Mouse (Mus musculus) lung, postnatal 4 days (tissue): ENCODE data around the gene Syf2.
"Not testable (repeated sequence)": the region's sequence is repeated elsewhere in the genome, so short reads cannot be mapped to it uniquely, and the experiment has no call there.

Experiments used
- DNase-seq, 2 experiments: peaks; one replicate each; pipeline ENCODE4 v3.0.0; 2021

The Syf2 gene

DNA sequence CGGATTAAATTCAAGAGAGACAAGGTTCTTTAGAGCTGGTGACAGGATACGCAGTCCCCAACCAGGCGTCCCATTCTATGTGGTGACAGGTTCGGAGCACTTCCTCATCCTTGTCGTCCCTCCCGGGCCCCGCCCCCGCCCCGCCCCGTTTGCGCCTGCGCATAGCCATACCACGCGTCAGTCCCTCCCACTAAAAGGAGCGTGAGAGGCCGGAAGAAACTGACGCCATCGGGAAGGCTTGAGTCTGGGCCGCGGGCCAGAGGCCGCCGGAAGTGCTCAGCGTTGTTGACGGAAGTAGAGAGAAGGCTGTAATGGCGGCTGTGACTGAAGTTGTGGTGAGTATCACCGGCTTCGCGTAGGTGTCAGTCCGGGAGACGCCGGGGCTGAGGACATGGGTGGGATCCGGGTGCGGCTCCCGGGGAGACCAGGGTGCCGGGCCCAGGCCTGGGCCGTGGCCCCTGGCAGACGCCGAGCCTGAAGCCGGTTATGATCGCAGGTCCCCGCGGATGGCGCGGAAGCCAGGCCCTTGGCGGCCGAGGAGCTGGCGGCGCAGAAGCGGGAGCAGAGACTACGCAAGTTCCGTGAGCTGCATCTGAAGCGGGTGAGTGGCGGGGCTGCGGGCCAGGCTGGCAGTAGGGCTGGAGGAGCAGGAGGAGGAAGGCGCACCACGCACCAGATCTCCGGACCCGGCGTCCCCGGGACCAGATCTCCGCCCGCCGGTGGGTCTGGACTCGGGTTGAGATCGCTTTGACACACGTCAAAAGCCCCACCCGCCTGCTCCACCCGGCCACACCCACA is at the start of gene Syf2:
Syf2 (plus strand) TSS at position 215 of the 798 bp plus-strand sequence.
- DNase-seq: peak; percentile 96 to 97

DNA sequence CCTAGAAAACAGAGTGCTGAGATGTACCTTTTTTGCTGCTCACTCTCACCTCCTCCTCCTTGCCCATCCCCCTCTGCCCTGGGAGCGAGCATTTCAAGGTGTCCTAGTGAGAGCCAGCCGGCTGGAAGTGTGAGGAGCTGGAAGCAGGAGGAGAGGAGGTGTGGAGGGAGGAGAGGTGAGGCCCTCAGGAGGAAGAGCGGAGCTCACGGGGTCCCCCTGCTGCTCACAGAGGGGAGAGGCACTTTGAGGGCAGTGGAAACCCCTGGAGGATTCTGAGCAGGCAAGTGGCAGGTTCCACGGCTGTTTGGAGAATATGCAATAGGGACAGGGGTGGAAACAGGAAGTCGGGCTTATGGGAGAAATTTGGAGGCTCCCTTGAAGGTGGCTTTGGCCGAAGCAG is 47.4 kb upstream of the Syf2 start:
- peak; percentile 47 for DNase-seq

DNA sequence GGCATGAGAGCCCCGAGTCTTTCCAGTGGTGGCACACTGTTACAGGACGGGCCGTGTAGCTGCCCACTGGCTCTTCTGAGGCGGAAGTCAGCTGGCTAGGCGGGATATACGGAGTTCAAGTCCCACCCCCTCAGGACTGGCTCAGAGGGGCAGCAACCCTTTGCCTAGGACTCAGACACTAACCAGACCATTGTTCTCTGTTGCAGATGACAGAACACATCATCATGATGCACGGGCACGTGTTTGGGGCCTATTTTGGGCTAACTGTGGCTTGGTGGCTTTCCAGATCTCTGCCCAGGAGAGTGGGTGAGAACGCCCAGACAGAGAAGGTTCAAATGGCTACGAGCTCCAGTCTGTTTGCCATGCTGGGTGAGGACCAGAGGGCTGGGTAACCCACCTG is 46.9 kb upstream of the Syf2 start:
- DNase-seq: no peak

DNA sequence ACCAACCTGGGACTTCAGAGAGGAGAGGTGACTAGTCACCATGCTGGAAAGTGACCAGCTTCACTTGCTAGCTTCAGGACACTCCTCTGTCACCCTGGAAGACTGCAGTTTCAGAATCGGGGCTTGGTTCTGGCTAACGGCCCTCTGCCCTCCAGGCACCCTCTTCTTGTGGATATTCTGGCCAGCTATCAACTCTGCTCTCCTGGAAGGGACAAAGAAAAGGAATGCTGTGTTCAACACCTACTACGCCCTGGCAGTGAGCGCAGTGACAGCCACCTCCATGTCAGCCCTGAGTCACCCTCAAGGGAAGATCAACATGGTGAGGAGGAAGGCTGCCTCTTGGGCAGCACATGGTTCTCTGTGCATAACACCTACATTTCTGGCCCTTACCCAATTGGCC is 46.3 kb upstream of the Syf2 start:
- DNase-seq: no peak

DNA sequence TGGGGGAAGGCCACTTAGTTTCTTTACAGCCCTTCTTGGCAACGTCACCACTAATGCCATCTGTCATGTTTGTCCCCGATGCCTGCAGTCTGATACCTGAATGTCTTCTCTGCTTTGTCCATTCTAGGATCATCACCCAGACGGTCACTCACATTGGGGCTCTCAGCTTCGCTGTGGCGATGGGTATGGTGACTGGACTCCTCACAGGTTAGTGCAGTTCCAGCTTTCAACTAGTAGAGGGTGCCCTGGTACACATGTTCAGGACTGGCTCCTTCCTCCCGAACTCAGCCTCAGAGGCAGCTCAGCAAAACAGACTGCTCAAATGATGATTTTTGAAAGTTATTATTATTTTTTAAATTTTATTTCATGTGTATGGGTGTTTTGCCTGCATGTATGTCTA is 38.6 kb upstream of the Syf2 start:
- peak; percentile 42 to 72 for DNase-seq

DNA sequence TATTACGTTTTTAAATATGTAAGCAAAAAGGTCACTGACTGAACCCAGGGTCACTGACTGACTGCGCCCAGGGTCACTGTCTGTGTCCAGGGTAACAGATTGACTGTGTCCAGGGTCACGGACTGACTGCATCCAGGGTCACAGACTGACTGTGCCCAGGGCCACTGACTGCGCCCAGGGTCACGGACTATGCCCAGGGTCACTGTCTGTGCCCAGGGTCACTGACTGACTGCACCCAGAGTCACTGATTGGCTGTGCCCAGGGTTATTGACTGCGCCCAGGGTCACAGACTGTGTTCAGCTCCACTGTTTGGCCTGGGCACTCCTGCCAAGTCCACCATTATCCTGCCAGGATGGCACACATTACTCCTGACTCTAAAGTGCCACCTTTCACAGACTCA is 33.4 kb upstream of the Syf2 start:
- no peak for DNase-seq

DNA sequence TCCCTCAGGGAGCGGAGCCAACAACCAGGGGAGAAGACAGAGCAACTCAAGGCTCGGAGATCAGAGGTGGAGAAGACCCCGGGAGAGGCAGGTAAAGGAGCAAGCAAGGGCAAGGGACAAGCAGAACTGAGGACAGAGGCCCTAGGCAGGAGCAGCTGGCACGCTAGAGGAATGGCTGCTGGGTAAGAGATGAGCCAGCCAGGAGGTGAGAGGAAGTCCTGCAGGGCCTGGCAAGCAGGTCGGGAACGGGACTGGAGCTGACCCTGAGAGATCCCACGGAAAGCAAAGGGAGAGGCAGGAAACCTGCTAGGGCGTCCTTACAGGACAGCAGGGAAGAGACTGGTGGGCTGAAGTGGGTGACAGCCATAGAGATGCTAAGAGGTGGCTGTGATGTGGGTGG is 29.6 kb upstream of the Syf2 start:
- no peak for DNase-seq

DNA sequence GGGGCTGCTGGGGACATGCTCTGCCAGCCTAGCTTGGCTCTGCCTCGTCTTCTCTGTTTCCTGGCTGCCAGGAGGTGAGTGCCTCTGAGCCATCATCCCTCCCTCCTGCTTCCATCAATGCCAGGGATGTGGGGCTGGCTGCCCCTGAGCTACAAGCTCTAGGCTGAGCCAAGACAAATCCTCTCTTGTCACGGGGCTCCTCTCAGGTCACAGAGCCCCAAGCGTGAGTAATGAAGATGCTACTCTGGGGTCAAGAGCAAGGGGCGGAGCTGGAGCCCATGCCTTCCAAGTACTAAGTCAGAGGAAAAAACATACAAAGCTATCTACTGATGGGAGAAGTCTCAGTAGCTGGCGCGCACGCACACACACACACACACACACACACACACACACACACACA is 27.7 kb upstream of the Syf2 start:
- no peak for DNase-seq

DNA sequence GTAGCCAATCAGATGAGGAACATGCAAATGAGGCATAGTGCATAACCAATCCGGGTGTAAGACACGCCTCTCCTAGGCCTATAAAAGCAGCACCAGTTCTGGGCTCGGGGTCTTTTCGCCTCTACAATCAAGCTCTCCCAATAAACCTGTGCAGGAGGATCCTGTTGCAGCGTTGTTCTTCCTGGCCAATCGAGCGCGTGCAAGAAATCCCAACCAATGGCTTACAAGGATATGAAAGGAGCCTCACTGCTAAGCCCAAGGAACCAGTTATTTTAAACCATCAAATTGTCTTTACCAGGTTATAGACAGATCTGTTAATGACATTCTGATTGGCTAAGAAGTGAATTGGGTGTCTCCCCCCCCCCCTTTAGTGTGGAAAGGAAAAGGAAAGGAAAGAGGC is 19.3 kb upstream of the Syf2 start:
- DNase-seq: not testable (repeated sequence)

DNA sequence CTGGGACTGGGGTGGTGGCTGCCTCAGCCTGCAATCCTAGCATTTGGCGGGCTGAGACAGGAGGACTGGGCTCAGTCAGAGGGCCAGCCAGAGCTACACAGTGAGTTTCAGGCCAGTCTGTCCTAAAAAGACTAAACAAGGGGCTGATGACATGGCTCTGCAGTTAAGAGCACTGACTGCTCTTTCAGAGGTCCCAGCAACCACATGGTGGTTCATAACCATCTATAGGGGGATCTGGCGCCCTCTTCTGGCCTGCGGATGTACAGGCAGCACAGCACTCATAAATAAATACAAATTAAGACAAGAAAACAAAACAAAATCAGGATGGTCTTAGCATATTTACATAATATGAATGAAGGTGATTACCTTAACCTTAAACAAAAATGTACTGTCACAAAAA is 17.3 kb upstream of the Syf2 start:
- DNase-seq: peak; percentile 63 to 80

DNA sequence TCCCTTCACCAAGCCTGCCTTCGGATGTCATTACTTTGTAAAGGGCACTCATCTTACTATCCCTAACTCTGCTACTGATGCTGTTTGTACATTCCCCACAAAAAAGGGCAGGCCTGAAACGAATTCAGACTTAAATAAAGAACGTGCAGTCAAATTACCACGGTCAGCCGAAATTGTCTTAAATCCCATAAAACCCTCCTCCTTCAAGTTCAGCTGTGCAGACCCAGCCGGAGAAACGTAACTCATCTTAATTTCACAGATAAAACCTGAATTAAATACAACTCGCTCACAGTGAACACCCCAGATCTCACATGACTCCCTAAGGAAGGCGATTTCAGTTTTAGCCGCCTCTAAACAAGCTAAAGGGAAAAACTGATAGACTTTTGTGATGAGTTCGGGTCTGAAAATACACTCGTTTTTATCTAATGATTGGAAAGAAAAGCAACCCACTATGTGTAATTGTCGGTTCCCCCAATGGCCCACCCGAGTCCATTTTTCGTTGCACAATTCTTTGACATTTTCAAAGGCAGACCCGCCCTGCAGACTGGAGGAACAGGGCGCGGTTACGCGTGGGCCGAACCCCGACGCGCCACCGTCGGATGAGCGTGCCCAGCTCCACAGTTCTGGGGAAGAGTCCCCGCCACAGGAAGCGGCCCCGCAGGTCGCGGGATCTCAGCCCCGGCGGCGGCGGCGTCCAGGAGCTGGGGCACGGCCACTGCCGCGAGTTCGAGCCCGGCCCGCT is 16.4 kb upstream of the Syf2 start:
- DNase-seq: no peak

DNA sequence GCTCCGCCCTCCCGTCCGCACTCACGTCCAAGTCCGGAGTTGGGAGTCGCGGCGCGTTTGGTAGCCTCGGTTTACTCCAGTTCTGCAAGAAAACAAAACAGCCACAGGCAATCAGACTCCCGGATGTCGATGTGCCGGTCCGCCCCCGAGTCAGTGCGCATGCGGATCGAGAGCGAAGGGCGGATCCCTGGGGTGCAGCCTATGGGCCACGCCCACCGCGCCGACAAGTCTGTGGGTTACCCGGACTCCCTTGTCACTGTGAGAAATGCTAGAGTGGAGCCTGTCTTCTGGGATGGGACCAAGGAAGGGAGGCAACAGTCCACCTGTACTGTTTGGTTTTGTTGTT is 15.9 kb upstream of the Syf2 start, which contains the start of gene Tmem50a:
Tmem50a (minus strand) TSS at position 161 of the 346 bp plus-strand sequence.
- peak; percentile 97 for DNase-seq

DNA sequence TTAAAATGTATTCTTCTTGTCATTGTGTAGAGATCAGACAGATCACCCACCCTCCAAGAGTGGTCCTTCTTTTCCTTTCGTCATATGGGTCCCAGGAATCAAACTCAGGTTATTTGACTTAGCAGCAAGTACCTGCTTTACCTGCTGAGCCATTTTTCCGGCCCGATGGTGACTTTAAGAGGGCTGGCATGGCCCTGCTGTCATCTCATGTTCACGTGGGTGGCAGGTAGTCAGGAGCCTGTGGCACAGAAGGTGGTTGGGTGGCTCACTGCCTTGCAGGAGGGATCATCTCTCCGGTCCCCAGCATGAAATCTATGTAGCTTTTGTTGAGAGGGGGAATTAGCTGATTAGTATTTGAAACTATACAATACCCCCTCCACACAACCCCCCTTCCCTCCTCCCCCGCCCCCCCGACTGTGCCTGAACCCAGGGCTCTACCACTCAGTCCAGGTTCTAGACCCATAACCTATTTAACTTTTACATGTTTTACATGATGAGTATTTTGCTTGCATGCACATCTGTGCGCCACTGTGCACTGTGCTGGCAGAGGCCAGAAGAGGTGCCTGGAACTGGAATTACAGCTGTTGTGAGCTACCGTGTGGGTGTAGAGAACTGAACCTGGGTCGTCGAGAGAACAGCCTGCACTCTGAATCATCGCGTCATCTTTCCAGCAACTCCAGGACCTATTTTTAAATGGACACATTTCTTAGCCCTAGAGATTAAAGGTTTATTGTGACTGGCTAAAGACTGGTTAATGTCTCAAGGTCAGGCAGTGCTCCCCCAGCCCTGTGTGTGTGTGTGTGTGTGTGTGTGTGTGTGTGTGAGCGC is 15.3 kb upstream of the Syf2 start:
- no peak for DNase-seq

DNA sequence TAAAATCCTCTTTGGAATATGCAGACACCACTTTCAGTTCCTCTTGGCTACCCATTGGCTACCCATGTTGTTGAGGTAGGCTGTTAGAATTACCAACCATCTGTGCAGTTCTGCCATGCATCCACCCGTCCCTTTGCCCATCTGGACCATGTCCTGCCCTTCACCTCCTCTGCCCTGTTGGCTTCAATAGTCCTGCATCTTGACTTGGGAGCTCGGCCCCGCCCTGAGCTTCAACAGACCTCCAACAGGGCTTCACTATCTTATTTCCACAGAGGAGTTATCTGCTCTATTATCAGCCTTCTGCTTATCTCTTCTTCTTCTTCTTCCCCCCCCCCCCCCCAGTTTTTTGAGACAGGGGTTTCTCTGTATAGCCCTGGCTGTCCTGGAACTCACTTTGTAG is 13.5 kb upstream of the Syf2 start:
- DNase-seq: no peak

DNA sequence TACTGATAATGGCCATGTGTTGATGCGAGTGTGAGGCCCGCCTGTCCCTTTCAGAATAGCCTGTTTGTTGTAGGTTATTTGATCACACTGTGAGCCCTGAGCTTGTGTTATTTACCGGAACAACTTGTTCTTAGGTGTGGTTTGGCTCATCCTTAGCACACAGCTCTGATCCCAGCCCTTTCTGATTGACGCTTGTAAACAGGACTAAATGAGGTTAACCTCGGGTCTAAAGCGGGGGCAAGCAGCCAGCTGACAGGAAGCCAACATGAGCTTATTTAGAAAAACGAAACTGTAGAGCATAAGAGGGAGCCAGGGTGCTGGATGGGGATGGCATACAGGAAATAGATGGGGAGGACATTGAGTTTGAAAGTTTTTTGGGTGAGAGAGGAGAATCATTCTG is 12.3 kb upstream of the Syf2 start:
- DNase-seq: peak; percentile 70 to 81

DNA sequence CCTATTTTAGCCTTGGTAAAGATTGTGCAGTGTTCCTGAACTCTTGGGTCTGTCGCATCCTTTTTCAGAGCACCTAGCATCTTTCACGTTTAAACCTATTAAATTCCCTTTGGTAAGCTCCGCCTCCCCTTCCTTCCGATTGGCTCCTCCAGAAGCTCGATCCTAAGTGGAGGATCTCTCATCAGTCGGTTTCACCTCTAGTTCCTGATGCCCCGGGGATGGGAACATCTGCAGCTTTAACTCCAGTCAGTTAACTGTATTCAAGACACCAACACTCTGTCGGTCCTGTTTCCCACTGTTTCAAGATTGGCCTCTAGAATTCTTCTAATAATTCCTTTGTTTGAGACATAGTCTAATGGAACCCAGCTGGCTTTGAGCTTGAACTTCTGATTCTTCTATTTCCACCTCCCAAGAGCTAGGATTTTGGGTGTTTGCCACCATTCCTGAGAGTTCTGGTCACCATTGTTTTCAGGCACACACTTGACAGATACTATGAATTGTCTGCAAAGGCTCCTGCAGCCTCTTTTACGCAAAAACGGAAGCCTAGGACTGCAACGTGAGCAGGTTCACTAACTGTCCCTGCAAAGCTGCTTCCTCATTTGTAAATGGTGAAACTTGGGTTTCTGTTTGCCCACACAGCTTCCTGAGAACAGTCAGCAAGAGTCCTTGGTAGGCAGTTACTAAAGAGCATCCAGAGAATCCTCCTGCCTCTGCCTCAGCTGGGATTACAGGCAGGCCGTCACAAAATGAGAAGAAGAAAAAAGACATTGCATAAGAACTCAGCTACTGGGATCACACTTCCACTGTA is 10.8 kb upstream of the Syf2 start:
- peak in 1 of 2 experiments; percentile 45 for DNase-seq

DNA sequence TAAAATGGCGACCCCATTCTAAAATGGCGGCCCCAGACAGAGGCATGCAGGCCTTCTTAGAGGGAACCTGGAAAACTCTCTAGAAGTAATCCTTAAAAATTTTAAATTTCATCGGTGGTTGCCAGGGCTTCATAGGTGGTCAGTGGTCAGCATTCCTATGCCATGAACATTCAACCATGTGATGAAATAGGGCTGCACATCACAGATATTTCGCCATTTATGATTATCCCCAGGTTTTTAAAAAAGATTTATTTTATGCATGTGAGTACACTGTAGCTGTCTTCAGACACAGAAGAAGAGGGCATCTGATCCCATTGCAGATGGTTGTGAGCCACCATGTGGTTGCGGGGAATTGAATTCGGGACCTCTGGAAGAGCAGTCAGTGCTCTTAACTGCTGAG is 10.1 kb upstream of the Syf2 start:
- DNase-seq: no peak

DNA sequence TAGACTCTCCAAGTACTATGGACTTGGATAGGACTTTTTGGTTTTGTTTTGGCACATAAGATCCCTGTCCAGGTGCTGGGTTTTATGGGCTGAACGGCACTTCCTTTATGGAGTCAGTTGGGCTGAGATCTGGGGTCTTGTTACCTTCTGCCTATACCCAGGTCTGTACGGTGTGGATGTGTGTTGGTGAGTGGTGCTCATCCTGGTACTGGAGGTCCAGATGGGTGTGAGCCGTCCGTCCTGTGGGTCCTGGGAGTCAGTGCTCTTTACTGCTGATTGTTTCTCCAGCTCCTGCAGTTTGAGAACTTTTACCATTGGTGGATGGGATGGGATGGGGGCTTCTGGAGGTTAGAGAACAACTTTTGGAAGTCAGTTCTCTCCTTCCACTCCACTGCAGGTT is 9.0 kb upstream of the Syf2 start:
- DNase-seq: no peak

DNA sequence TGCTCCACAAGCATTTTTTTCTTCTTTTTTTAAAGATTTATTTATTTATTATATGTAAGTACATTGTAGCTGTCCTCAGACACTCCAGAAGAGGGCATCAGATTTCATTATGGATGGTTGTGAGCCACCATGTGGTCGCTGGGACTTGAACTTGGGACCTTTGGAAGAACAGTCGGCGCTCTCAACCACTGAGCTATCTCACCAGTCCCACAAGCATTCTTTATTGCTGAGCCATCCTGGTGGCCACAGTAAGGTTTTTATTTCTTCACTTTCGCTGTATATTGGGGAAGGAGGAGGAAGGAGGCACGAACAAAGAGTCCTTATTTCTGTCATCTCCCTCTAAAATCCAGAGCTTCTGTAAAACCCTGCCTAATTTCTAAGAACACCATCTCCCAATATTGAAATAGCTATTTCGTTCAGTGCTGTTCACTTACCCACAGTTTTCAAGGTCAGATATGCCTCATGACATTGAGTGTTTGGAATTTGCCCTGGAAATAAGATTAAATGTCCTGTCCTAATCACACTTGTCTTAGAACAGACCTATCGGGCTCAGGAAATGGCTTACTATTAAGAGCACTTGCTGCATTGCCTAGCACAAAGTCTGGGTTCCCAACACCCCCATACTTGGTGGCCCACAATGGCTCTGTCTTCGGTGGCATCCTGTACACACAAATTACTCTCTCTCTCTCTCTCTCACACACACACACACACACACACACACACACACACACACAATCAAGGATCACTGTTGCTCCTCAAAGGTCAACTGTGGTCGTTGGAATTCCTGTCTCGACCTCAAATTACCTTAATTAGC is 8.4 kb upstream of the Syf2 start:
- peak in 1 of 2 experiments; percentile 31 for DNase-seq

DNA sequence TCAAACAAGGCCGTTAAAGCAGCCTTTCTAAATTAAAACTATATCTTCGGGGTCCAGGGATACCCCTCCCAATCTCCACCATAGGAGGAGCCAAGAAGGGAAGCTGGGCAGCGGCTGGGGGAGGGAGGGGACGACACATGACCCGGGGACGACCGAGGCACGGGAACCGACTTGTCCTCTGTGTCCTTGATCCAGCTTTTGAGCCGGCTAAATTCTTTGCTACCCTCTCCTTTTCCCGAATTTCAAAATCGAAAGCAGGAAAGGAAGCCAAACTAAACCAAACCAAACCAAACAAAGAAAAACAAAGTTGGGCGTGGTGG is 7.8 kb upstream of the Syf2 start:
- peak; percentile 77 to 80 for DNase-seq

DNA sequence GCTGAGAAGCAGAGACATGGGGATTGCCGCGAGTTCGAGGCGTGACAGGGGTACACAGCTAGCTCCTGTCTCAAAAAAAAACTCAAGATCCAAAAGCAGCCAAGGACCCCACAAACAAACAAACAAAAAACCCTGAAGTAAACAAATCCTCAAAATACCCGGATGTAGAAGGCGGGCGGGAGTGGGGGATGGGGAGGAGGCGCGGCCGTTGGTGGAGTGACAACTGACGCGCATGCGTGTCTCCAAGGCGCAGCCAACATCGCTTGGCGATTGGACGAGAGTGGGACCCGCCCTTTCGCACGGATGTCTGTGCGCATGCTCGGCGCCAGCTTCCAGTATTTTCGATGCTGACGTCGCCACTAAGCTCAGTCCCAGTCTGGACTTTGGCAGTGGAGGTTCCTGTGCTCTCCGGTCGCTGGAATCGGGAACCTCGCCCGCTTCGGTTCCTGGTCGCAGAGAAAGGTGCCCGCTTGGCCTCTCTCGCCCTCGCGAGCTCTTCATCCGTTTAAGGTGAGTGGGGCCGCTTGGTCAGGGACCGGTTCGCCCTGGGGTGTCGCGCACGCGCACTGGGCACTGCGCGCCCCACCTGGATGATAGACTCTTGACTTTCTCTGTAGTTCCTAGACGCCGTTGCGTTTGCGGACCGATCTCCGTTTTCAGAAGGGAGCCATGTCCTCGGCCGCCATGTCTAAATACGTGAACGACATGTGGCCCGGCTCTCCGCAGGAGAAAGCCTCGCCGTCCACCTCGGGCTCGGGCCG is 7.3 kb upstream of the Syf2 start, which contains the start of gene Rsrp1:
Rsrp1 (plus strand) TSS at position 335 of the 761 bp plus-strand sequence.
- DNase-seq: peak; percentile 98 to 99
